Mouse (Mus musculus) adrenal gland (tissue): Measurements from ENCODE around the gene Gp9.

Experiments used
- intact Hi-C: fragments of 180-260 bp; cut with DNase I; formaldehyde crosslinking; loops from one replicate; pipeline ENCODE4 v1.15.1; 2025

Gene Gp9

DNA sequence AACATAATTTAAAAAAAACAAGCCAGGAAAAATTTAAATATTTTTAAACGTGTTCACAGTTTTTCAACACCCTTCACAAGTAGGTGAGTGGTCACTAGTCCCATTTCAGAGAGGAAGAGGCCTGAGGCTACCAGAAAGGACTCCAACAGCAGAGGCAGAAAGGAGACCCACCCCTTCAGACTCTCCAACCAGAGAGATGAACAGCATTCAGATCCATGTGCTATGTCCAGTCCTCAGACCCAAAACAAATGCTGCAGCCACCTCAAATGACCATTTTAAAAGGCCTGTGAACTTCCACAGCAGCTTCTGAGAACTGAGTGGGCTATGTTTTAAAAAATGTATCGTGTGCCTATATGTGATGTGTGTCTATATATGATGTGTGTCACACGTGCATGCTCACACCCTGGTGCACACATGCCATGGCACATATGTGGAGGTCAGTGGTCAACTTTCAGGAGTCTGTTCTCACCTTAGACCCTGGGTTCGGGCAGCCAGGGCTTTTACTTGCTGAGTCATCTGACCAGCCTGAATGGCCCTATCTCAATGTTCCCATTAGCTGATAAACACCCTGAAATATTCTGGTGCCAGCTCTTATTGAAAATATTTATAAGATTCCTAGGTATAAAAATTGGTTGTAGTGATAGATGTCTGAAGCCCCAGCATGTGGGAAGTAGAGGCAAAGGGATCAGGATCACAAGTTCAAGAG lies 30.0 kb downstream of the Gp9 start:
- intact Hi-C loops = loop anchor here (5.0 kb wide), 1 partner anchor 36 kb away; no protein-coding TSS in a partner anchor

DNA sequence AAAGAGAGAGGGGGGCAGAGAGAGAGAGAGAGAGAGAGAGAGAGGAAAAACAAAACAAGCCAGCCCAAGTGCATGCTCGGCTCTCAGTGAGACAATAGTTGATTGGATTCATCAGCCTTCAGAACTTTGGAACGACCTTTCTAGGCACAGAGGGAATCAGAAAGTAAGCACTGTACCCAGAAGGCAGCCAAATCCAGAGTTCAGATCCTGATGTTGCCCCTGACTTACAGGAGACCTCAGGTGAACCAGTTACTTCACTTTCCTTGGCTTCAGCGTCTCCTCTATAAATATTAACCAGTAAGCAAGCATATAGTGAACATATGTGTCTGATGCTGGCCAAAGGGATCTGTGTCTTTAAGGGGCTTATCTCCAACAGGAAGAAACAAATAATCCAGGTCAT lies 30.6 kb downstream of the Gp9 start:
- intact Hi-C loops = loop anchor here (5.0 kb wide), 1 partner anchor 36 kb away; no protein-coding TSS in a partner anchor

DNA sequence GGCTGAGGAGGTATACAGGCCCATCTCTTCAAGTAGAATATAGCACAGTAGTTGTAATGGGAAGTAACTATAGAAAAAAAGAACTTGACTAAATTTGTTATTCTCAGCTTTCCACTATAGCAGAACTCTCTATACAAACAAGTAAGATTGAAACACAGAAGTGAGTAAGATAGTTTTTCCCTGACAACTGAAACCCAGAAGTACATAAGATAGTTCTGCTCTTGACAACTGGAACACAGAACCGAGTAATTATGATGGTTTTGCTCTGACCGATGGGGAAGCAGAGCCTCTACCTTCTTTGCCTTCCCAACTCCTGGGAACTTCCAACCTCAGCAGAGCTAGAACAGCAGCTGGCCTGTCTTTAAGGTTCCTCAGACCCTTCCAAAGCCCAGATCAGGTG lies 31.3 kb downstream of the Gp9 start:
- intact Hi-C loops = loop anchor here (5.0 kb wide), 1 partner anchor 37 kb away; no protein-coding TSS in a partner anchor

DNA sequence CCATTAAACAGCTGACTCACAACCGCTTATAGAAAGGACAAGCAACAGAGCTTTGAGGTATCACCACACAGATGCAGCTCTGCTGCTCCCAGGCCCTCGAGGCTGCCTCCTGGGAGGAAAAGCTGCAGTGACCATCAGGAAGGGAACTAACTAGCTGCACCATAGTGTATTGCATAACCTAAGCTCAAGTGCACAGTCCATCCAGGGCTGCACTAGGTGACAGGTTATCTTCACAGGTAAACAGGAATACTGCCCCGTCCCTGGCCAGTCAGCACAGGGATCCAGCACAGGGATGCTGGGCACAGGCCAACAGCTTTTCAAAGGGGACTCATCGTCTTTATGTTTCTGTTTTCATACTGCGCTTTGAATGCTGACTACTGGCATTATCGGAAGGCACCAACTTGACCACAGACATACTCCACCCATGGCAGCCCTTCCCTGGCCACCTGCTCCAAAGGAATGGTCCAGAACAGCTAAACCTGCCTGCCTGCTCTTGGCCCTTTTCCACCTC lies 31.8 kb downstream of the Gp9 start:
- intact Hi-C loops = loop anchor here (5.0 kb wide), 1 partner anchor 37 kb away; no protein-coding TSS in a partner anchor

DNA sequence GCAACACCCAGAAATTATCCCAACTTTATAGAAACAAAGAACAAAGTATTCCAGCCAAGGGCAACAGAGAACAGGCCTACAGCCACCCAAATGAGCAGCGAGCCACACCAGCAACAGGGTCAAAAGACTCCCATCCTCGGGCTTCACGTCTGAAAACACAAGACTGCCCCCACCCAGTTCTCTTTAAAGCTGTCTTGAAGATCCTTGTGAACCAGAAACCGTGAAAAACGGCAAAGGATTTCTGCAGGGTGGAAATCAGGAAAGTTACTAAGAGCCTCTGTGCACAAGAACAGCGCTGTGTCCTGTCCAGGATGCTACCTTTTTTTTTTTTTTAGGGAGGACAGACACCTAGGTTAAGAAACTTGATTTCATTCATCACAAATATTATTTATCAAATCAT lies 32.4 kb downstream of the Gp9 start:
- intact Hi-C loops = no loop called here

DNA sequence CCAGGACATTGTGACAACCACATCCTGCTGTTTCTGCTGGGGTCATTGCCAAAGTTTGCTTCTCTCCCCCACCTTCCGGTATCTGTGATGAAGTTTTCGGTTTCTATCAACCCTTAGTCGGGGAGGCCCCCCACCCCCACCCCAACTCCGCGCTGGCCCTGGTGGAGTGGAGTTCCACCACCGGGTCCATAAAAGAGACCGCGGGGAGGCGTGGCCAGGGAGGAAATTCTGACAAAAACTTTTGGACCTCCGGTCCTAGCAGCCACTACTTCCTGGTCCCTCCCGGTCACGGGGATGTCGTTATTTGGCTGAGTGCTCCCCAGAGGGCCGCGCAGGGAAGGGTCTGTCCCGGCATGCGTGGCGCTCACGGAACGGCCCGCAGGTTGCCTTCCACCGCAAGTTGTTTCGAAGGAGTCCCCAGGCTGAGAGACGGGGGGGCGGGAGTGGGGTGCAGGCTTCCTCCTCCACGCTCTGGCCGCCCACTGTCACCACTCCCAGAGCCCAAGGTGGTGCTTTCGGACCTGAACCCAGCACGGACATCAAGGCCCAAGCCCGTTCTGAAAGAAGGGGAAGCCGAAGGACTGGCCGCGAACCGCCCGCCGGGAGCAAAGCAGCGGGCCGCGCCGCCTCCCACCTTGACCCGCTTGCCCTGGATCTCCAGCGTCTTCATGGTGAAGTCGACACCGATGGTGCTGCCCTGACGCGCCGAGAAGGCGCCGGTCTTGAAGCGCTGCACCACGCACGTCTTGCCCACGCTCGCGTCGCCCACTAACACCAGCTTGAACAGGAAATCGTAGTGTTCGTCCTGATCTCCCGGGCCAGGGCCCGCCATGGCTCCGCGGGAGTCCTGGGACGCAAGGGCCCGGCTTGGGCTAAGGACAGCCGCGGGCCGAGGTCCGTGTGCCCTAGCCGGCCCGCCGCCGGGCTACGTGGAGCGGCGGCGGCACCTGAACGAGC lies 33.1 kb downstream of the Gp9 start:
- intact Hi-C loops = no loop called here

DNA sequence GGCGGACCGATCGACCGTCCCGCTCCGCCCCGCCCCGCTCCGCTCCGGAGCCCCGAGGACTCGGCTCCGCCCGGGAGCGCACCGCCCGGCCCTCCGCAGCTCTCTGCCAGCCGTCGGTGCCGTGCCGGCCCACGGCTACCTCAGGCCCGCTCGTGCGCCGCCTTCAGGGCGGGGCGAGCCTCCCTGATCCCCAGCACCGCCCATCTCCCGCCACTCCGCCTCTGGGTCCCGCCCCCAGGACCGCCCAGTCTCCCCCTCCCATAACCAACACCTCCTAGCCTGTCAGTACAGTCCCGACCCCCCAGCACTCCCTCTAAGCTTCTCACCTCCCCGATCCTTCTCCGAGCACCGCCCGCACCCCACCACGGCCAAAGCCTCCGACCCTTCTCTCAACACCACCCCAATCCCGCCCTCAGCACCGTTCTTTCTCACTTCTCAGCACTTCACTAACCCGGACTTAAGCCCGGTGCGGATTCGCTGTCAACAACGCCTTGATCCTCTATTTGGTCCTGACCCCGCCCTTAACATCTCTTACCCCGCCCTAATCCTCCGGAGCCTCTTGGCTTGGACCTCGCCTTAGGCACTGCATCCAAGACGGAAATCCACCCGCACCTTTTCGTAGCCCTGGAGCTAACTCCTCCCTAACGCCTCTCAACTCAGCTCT lies 33.9 kb downstream of the Gp9 start, which contains the start of gene Rab43:
Gene Rab43 (minus strand): TSS at position 490 of the 664 bp plus-strand sequence.
- intact Hi-C loops = no loop called here

DNA sequence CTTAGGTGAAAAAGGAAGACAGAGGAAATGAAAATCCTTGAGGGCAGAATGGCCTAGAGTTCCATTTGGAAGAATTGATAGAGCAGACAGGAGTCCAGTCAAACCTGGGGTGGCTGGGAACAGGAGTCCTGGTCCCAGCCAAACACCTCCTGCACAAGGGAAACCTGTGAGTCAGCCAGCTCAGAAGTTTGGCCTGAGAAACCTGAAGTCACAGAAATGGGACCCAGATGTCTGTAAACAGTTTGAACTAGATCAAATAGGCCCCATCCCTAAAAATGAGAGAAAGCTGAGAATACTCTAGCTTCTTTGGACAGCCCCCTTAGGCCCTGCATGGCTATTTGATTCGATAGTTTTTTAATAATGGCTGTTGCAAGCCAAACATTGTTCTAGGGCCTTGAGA lies 34.8 kb downstream of the Gp9 start:
- intact Hi-C loops = no loop called here

DNA sequence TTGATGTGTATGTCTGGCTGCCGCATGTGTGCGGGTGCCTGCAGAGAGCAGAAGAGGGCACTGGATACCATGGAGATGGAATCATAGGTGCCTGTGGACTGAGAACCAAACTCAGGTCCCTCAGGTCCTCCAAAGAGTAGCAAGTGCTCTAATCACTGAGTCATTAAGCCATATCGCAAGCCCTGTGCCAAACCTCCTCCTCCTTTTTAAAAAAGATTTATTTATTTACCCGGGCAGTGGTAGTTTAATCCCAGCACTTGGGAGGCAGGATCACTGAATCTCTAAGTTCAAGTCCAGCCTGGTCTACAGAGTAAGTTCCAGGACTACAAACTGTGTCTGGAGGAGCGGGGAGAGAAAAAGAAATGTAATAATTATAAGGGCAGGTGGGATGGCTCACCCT lies 36.6 kb downstream of the Gp9 start:
- intact Hi-C loops = no loop called here

DNA sequence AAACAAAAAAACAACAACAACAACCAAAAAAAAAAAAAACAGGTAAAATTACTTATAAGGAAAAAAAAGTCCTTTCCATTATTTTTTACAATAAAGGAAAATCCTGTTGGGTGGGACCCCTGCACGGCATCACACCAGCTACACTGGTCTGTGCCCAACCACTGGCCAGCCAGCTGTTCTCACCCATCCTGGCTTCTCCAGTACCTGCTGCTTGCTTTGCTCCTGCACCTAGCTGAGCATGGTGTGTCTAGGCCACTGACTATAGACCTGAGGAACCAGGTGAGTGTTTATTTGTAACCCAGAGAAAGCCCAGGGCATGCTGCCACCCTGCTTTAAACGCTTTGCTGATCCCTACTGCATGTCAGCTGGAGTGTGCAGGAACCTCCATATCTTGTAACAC lies 42.5 kb downstream of the Gp9 start:
- intact Hi-C loops = no loop called here
